Mouse (Mus musculus): Measurements from ENCODE around the gene Jph2.

Gene Jph2

GRCm38 (mm10) chr2:163358662-163359061 lies 39.1 kb downstream of the Jph2 start:
- no peak for DNase-seq

- no peak for DNase-seq
These were observed 41.5 kb downstream of the Jph2 start for GRCm38 (mm10) chr2:163356113-163356840.

GRCm38 (mm10) chr2:163355666-163356065 lies 42.1 kb downstream of the Jph2 start:
- no peak for DNase-seq

GRCm38 (mm10) chr2:163353731-163354130 lies 44.1 kb downstream of the Jph2 start:
- DNase-seq, result no peak

GRCm38 (mm10) chr2:163350443-163350842 lies 47.4 kb downstream of the Jph2 start:
- no peak for DNase-seq

GRCm38 (mm10) chr2:163349411-163349810 lies 48.4 kb downstream of the Jph2 start:
- DNase-seq, result no peak

- no peak for DNase-seq
These were observed 49.1 kb downstream of the Jph2 start for GRCm38 (mm10) chr2:163348677-163349076.

GRCm38 (mm10) chr2:163347517-163348184 lies 50.1 kb downstream of the Jph2 start:
- DNase-seq, result no peak

GRCm38 (mm10) chr2:163346497-163346896 lies 51.3 kb downstream of the Jph2 start:
- DNase-seq, result no peak

- no peak for DNase-seq
These were observed 52.7 kb downstream of the Jph2 start for GRCm38 (mm10) chr2:163344976-163345660.

- no peak for DNase-seq
These were observed 54.1 kb downstream of the Jph2 start for GRCm38 (mm10) chr2:163343671-163344070.

- no peak for DNase-seq
These were observed 57.5 kb downstream of the Jph2 start for GRCm38 (mm10) chr2:163340263-163340662.

GRCm38 (mm10) chr2:163332368-163333055 lies 65.3 kb downstream of the Jph2 start:
- no peak for DNase-seq

GRCm38 (mm10) chr2:163331423-163331822 lies 66.4 kb downstream of the Jph2 start:
- DNase-seq, result no peak

- no peak for DNase-seq
These were observed 67.1 kb downstream of the Jph2 start for GRCm38 (mm10) chr2:163330742-163331141.

- DNase-seq, result no peak
These were observed 74.6 kb downstream of the Jph2 start for GRCm38 (mm10) chr2:163323163-163323562.

- no peak for DNase-seq
These were observed 79.0 kb downstream of the Jph2 start for GRCm38 (mm10) chr2:163318777-163319176.

GRCm38 (mm10) chr2:163317281-163317680 lies 80.5 kb downstream of the Jph2 start:
- DNase-seq, result no peak

- no peak for DNase-seq
These were observed 87.6 kb downstream of the Jph2 start for GRCm38 (mm10) chr2:163310163-163310688.

GRCm38 (mm10) chr2:163309376-163309775 lies 88.4 kb downstream of the Jph2 start:
- no peak for DNase-seq

- peak; percentile 60 for DNase-seq
These were observed 94.8 kb downstream of the Jph2 start for GRCm38 (mm10) chr2:163303037-163303436.

GRCm38 (mm10) chr2:163301641-163302040 lies 96.2 kb downstream of the Jph2 start:
- no peak for DNase-seq
